Mouse (Mus musculus) thymus, adult 2 months (tissue): ENCODE measurements around the gene Zyg11a.

Experiments
- CTCF ChIP-seq: fragments of 200-500 bp; IDR thresholded peaks from 2 replicates; pipeline ENCODE4 v1.5.1; 2012; ENCODE audit warnings: mild to moderate bottlenecking, control low read depth, low read length, moderate library complexity, borderline replicate concordance; ENCODE audit not compliant: control insufficient read depth, poor library complexity, insufficient read depth; ENCODE audit errors: extremely low read depth
- POLR2A ChIP-seq: fragments of 200-500 bp; IDR thresholded peaks from 2 replicates; pipeline ENCODE4 v1.6.1; 2012; ENCODE audit warnings: mild to moderate bottlenecking, low read length, control low read depth, moderate library complexity; ENCODE audit not compliant: control insufficient read depth, poor library complexity, insufficient read depth; ENCODE audit errors: extremely low read depth

DNA sequence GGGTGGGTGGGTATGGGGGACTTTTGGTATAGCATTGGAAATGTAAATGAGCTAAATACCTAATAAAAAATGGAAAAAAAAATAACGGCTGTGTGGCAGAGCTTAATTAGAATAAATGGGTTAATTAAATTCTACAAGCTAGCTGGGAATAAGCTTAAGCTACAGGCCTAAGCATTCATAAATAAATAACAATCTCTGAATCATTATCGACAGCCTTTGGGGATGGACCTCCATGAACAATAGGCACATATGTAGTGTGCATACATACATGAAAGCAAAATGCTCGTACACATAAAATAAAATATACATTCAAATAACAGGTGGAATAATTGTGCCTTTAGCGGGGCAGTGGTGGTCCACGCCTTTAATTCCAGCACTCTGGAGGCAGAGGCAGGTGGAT lies 4.7 kb upstream of the Zyg11a start:
- TF ChIP-seq CTCF (no peak), POLR2A (no peak)
